Mouse (Mus musculus) brain, embryonic 14.5 days (tissue): Measurements from ENCODE around the gene Olfr691.

Experiments used
- CTCF ChIP-seq: fragments of 200-500 bp; IDR thresholded peaks from 2 replicates; pipeline ENCODE4 v1.5.1; 2012; ENCODE audit warnings: inconsistent platforms, mild to moderate bottlenecking, moderate library complexity, borderline replicate concordance; ENCODE audit not compliant: insufficient read depth, insufficient read length; ENCODE audit errors: extremely low read depth
- POLR2A ChIP-seq: fragments of 200-500 bp; IDR thresholded peaks from 2 replicates; pipeline ENCODE4 v1.6.1; 2012; ENCODE audit warnings: mild to moderate bottlenecking, inconsistent platforms, borderline replicate concordance; ENCODE audit not compliant: poor library complexity, insufficient read depth, insufficient read length, severe bottlenecking; ENCODE audit errors: extremely low read depth

DNA sequence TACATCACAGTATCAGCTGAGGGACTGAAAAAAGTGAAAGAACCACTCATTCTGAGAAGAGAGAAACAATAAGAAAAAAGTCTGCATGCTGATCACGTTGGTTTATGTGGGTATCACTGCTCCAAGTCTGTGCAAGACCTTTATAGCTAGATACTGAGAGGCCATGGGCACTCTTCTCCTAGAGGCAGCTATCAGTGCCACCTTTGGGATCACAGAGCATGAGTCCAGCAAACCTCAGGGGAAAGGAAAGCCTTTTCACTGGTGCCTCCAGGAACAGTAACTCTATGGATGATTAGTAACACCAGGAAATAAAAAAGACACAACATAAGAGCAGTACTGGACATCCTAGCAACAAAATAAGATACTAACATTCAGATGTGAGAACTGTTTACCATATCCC is at the start of gene Olfr691:
- TF ChIP-seq CTCF (no peak), POLR2A (no peak)
